Mouse (Mus musculus) liver, embryonic 14.5 days (tissue): ENCODE data around the gene Etv4. TPM values are rescaled to one million over a fixed set of nuclear protein-coding genes. Genes with fewer than 3 reads are reported as not detected.

Experiments
- ATAC-seq: fragments of 200-750 bp; cut with Nextera tagmentation; 2 replicates; pipeline ENCODE4 v1.8.0; 2017; ENCODE audit warnings: moderate number of reproducible peaks, mild to moderate bottlenecking, moderate library complexity; ENCODE audit not compliant: insufficient read depth
- DNase-seq, 3 experiments: peaks; one replicate each; pipeline ENCODE4 v3.0.0-alpha.2; 2012 to 2013; ENCODE audit warnings: low read depth in 3 of 3, low spot score in 3 of 3
- H3K27ac ChIP-seq: fragments of 300-500 bp; sonication (generic); 2 replicates; pipeline ENCODE4 v1.5.1; 2014; ENCODE audit warnings: moderate library complexity, mild to moderate bottlenecking, control low read depth, inconsistent platforms
- H3K27me3 ChIP-seq: fragments of 300-500 bp; sonication (generic); 2 replicates; pipeline ENCODE4 v1.6.1; 2014; ENCODE audit warnings: mild to moderate bottlenecking, low read length, moderate library complexity; ENCODE audit not compliant: control insufficient read depth, insufficient read depth
- H3K36me3 ChIP-seq: fragments of 300-500 bp; sonication (generic); replicated peaks from 2 replicates; pipeline ENCODE4 v1.6.1; 2014; ENCODE audit warnings: low read depth; ENCODE audit not compliant: control insufficient read depth, insufficient read depth
- H3K4me1 ChIP-seq, 2 experiments: fragments of 200-500 bp in 1 of 2; fragments of 300-500 bp in 1 of 2; sonication (generic) in 1 of 2; replicated peaks; 2 replicates each; pipeline ENCODE4 v1.6.1; 2012 to 2014; ENCODE audit warnings: antibody characterized with exemption in 1 of 2, inconsistent platforms in 1 of 2, low read length in 1 of 2; ENCODE audit not compliant: control insufficient read depth in 2 of 2, insufficient read depth in 2 of 2
- H3K4me2 ChIP-seq: fragments of 300-500 bp; sonication (generic); 2 replicates; pipeline ENCODE4 v1.6.1; 2014; ENCODE audit warnings: low read depth, mild to moderate bottlenecking, control low read depth, moderate library complexity
- H3K4me3 ChIP-seq, 2 experiments: fragments of 200-500 bp in 1 of 2; fragments of 300-500 bp in 1 of 2; sonication (generic) in 1 of 2; 2 replicates each; pipeline ENCODE4 v1.5.1; 2012 to 2014; ENCODE audit warnings: low read depth in 2 of 2, low read length in 2 of 2, mild to moderate bottlenecking in 2 of 2, control low read depth in 1 of 2, inconsistent platforms in 1 of 2, moderate library complexity in 1 of 2; ENCODE audit not compliant: insufficient read depth in 1 of 2
- H3K9ac ChIP-seq: fragments of 300-500 bp; sonication (generic); replicated peaks from 2 replicates; pipeline ENCODE4 v1.6.1; 2014; ENCODE audit warnings: mild to moderate bottlenecking, control low read depth, moderate library complexity
- H3K9me3 ChIP-seq: fragments of 300-500 bp; sonication (generic); 2 replicates; pipeline ENCODE4 v1.6.1; 2016; ENCODE audit warnings: low read length, mixed read lengths; ENCODE audit not compliant: control insufficient read depth
- CTCF ChIP-seq: IDR thresholded peaks from 2 replicates; pipeline ENCODE4 v1.5.1; 2016; ENCODE audit warnings: antibody characterized with exemption, low read depth, control low read depth
- EP300 ChIP-seq: IDR thresholded peaks from 2 replicates; pipeline ENCODE4 v1.6.1; 2016; ENCODE audit warnings: antibody characterized with exemption, low read depth
- WGBS: fragments of 180-500 bp; shearing (Covaris S2); extraction: QIAGEN DNeasy Blood & Tissue Kit; methylation state at CpG from one replicate; pipeline ENCODE4 v1.1.7; 2014; ENCODE audit not compliant: insufficient replicate concordance; 5-methylcytosine and 5-hydroxymethylcytosine counted together
- polyA plus RNA-seq, 2 experiments: library from polyadenylated mRNA; depleted of rRNA in 1 of 2; stranded (reverse) in 1 of 2; unstranded in 1 of 2; fragments of >200 nt; fragmentation: Nextera tagmentation in 1 of 2; extraction: Ambion mirVana in 1 of 2; gene quantifications; 2 replicates each; pipeline versions ENCODE4 v1.2.1 to v1.2.3; 2012 to 2014

The Etv4 gene
- polyA plus RNA-seq, 2 experiments, result 0.29 to 0.30 TPM

DNA sequence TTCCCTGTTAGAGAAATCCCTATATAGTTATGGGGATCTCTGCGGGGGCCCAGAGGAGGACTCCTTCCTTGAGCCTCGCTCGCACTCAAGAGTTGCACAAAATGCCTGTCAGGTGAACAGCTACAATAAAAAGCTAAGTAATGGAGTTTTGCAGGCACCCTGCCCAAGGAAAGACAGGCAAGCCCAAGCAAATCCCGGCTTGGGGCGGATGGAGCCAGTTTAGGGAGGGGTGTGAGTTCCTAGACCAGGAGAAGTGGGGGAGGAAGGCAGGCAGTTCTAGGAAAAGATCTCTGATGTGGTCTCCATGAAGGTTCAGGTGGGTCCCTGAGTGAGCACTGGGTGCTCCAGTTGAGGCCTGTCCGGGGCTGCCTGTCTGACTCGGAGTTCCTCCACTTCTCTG is 1.5 kb upstream of the Etv4 start:
- no peak overlapping the region for H3K4me3 ChIP-seq
- TF ChIP-seq CTCF (no peak), EP300 (no peak)
- H3K4me2 ChIP-seq, result no peak overlapping the region
- H3K9ac ChIP-seq, result no peak overlapping the region
- ATAC-seq (no peak), DNase-seq (no peak)
- no peaks in the 10 kb centered on the region for H3K36me3 ChIP-seq
- H3K27me3 ChIP-seq, result peaks cover 53% of the 10 kb centered on the region
- H3K4me1 ChIP-seq, result peaks cover 0 to 2% of the 10 kb centered on the region in 2 experiments; a peak in 1 of 4 replicates
- 58% methylated on average over 7 of the region's 7 CpGs for WGBS
- H3K9me3 ChIP-seq, result no peaks in the 10 kb centered on the region
- no peak overlapping the region for H3K27ac ChIP-seq

DNA sequence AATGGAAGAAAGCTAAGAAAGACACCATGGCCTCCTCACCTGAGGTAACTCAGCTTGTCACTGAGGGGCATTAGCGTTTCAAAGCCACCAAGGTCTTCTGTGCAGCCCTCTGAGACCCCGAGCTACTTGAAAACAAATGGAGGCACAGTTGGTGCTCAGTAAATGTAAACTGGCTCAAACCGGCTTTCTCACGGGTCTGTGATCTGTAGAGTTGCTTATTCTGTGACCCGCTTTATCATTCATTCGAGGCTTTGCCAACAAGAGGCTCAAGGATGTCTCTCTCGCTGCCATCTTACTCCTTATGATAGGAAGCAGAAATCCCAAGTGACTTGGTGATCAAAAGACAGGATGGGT is 658 bp upstream of the Etv4 start:
- ATAC-seq (no peak), DNase-seq (no peak)
- Histone ChIP-seq H3K36me3 (no peaks in the 10 kb centered on the region), H3K9me3 (no peaks in the 10 kb centered on the region), H3K4me2 (peak overlapping the region; percentile 56), H3K27me3 (peaks cover 53% of the 10 kb centered on the region), H3K4me3 (peak overlapping the region; percentile 26 to 50; a peak in 2 of 4 replicates), H3K9ac (no peak overlapping the region), H3K27ac (no peak overlapping the region), H3K4me1 (peaks cover 0 to 2% of the 10 kb centered on the region in 2 experiments; a peak in 1 of 4 replicates)
- no peak for TF ChIP-seq EP300
- no peak for TF ChIP-seq CTCF
- 9% methylated on average over 7 of the region's 7 CpGs for WGBS

DNA sequence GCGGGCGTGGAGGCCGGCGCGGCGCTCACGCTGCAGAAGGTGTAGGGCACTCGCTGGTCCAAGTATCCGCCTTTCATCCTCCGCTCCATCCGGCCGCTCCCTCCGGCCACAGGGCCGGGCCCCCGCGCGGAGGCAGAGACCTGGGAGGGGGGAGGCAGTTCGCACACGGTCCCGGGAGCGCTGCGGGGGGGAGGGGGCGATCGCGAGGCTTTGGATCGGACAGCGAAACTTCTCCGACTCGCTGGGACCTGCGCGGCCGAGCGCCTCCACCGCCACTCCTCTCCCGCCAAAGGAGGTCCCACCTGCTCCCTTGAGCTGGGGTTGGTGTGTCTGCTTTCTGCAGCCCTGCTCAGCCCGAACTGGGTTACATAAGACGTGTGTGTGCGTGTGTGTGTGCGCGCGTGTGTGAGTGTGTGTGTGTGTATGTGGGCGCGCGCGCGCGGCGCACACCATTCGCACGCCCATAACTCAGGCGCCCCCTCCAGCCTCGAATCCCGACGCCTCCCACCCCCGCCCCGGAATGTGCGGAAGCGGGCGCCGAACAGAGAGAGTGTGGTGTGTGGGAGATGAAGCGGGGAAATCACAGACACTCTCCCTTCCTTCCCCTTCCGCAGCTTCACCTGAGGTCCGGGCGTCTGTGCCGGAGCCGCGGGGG is 556 bp downstream of the Etv4 start:
- 1% methylated on average over 63 of the region's 67 CpGs for WGBS
- DNase-seq (no peak), ATAC-seq (peak; percentile 32; the same call in 1 of the 2 replicates)
- Histone ChIP-seq H3K27me3 (peaks cover 53% of the 10 kb centered on the region), H3K27ac (no peak overlapping the region), H3K36me3 (no peaks in the 10 kb centered on the region), H3K4me2 (peak overlapping the region; percentile 56), H3K9me3 (no peaks in the 10 kb centered on the region), H3K9ac (no peak overlapping the region), H3K4me3 (peak overlapping the region; percentile 40 to 49), H3K4me1 (peaks cover 0 to 2% of the 10 kb centered on the region in 2 experiments; a peak in 1 of 4 replicates)
- no peak for TF ChIP-seq CTCF
- TF ChIP-seq EP300, result no peak

DNA sequence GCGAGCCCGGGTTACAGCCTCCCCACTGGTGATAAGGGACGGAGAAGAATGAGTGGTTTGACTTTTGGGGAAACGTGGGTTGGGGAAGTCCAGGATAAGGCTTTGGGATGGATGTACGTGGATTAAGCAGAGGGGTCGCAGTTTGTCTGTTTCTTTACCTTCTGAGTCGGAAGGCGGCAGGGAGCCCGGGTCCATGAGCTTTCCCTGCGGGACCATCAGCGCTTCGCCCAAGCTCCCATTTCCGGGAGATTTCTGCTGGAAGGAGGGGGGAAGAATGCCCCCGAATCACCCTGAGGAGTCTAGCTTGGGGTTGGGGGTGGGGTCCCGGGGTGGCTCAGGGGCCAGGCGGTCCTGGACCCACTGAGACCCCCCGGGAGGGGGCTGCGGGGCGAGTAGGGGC is 1.1 kb downstream of the Etv4 start:
- Histone ChIP-seq H3K4me3 (peak overlapping the region in 1 of 2 experiments; percentile 40; a peak in 2 of 4 replicates), H3K9me3 (no peaks in the 10 kb centered on the region), H3K36me3 (no peaks in the 10 kb centered on the region), H3K27ac (no peak overlapping the region), H3K4me1 (peaks cover 0 to 2% of the 10 kb centered on the region in 2 experiments; a peak in 1 of 4 replicates), H3K9ac (no peak overlapping the region), H3K27me3 (peaks cover 53% of the 10 kb centered on the region), H3K4me2 (peak overlapping the region; percentile 56)
- ATAC-seq (no peak), DNase-seq (no peak)
- 4% methylated on average over 16 of the region's 19 CpGs for WGBS
- no peak for TF ChIP-seq CTCF
- TF ChIP-seq EP300, result no peak

DNA sequence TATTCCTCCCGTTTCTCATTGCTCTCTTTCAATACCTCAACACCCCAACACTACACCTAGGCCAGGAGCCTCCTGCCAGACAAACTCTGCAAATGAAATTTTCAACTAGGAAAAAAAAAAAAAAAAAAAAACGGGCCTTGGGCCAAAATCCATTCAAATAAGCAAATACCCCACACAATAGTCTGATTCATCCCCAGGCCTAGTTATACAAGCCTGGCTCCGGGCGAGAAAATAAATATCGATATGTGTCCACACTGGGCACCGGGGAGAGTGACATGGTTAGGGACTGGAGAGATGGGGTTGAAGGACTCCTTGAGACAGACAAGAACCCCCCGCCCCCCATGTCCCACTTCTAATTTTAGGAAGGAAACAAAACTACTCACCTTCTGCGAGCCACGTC is 1.6 kb downstream of the Etv4 start:
- no peaks in the 10 kb centered on the region for H3K9me3 ChIP-seq
- DNase-seq (no peak), ATAC-seq (no peak)
- H3K4me1 ChIP-seq, result peaks cover 0 to 2% of the 10 kb centered on the region in 2 experiments; a peak in 1 of 4 replicates
- no peak overlapping the region for H3K4me3 ChIP-seq
- no peak overlapping the region for H3K27ac ChIP-seq
- peaks cover 53% of the 10 kb centered on the region for H3K27me3 ChIP-seq
- WGBS, result 27% methylated on average over 9 of the region's 9 CpGs
- H3K9ac ChIP-seq, result no peak overlapping the region
- no peaks in the 10 kb centered on the region for H3K36me3 ChIP-seq
- no peak for TF ChIP-seq EP300
- TF ChIP-seq CTCF, result no peak
- H3K4me2 ChIP-seq, result no peak overlapping the region
